Mouse (Mus musculus) forebrain, embryonic 14.5 days (tissue): ENCODE results near the gene Slc35g3. TPM values are rescaled to one million over a fixed set of nuclear protein-coding genes. Genes with fewer than 3 reads are reported as not detected.

Experiments used
- ATAC-seq: fragments of 200-750 bp; cut with Nextera tagmentation; 2 replicates; pipeline ENCODE4 v1.8.0; 2017; ENCODE audit warnings: mild to moderate bottlenecking, moderate library complexity
- DNase-seq: peaks from one replicate; pipeline ENCODE4 v3.0.0-alpha.2; 2015; ENCODE audit warnings: low spot score
- H3K27ac ChIP-seq: fragments of 300-500 bp; sonication (generic); 2 replicates; pipeline ENCODE4 v1.5.1; 2014; ENCODE audit warnings: low read depth, mild to moderate bottlenecking, control low read depth, low read length, moderate library complexity
- H3K27me3 ChIP-seq: fragments of 300-500 bp; sonication (generic); replicated peaks from 2 replicates; pipeline ENCODE4 v1.6.1; 2014; ENCODE audit warnings: low read length, control low read depth, mixed read lengths; ENCODE audit not compliant: control insufficient read depth, insufficient read depth
- H3K36me3 ChIP-seq: fragments of 300-500 bp; sonication (generic); 2 replicates; pipeline ENCODE4 v1.6.1; 2014; ENCODE audit warnings: low read length, control low read depth; ENCODE audit not compliant: control insufficient read depth, insufficient read depth
- H3K4me1 ChIP-seq: fragments of 300-500 bp; sonication (generic); 2 replicates; pipeline ENCODE4 v1.6.1; 2014; ENCODE audit warnings: antibody characterized with exemption, low read length, control low read depth; ENCODE audit not compliant: control insufficient read depth, insufficient read depth
- H3K4me2 ChIP-seq: fragments of 300-500 bp; sonication (generic); 2 replicates; pipeline ENCODE4 v1.6.1; 2014; ENCODE audit warnings: mild to moderate bottlenecking, control low read depth, low read length
- H3K4me3 ChIP-seq: fragments of 300-500 bp; sonication (generic); 2 replicates; pipeline ENCODE4 v1.5.1; 2014; ENCODE audit warnings: low read depth, low read length, control low read depth
- H3K9ac ChIP-seq: fragments of 300-500 bp; sonication (generic); 2 replicates; pipeline ENCODE4 v1.6.1; 2014; ENCODE audit warnings: mild to moderate bottlenecking, low read length, control low read depth, moderate library complexity
- H3K9me3 ChIP-seq: fragments of 300-500 bp; sonication (generic); replicated peaks from 2 replicates; pipeline ENCODE4 v1.6.1; 2016; ENCODE audit warnings: low read length, control low read depth, mixed read lengths; ENCODE audit not compliant: control insufficient read depth
- WGBS: fragments of 180-500 bp; shearing (Covaris S2); extraction: QIAGEN DNeasy Blood & Tissue Kit; methylation state at CpG from one replicate; pipeline ENCODE4 v1.1.7; 2014; 5-methylcytosine and 5-hydroxymethylcytosine counted together
- polyA plus RNA-seq: library from polyadenylated mRNA; unstranded; fragments of >200 nt; fragmentation: Nextera tagmentation; extraction: Ambion mirVana; gene quantifications from 2 replicates; pipeline ENCODE4 v1.2.1, GENCODE M21; 2014

The Slc35g3 gene
- polyA plus RNA-seq, 1 experiment from 2014 or later = 0.56 TPM

DNA sequence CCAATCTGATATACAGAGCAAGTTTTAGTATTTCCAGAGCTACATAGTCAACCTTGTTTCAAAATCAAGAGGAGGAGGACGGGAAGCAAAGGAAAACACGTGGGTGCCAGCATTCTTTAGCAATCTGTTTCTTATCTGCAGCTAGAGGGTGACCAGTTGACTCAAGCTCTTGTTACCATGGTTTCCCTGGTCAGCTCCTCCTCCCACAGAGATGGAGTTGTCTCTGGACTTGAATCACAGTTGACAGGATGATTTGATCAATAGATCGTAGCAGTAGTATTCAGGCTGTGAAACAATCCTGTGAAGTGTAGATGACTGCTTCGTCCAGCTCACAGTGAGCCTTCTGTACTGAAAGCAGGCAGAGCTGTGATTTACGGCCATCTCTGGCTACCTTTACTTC lies 45.8 kb downstream of the Slc35g3 start:
- no peaks in the 10 kb centered on the region for H3K4me1 ChIP-seq
- H3K9ac ChIP-seq = no peak overlapping the region
- 53% methylated on average over 5 of the region's 5 CpGs for WGBS
- H3K9me3 ChIP-seq = no peaks in the 10 kb centered on the region
- no peak for ATAC-seq
- no peak overlapping the region for H3K4me2 ChIP-seq
- no peak for DNase-seq
- H3K27me3 ChIP-seq = no peaks in the 10 kb centered on the region
- H3K27ac ChIP-seq = no peak overlapping the region
- no peaks in the 10 kb centered on the region for H3K36me3 ChIP-seq
- no peak overlapping the region for H3K4me3 ChIP-seq

DNA sequence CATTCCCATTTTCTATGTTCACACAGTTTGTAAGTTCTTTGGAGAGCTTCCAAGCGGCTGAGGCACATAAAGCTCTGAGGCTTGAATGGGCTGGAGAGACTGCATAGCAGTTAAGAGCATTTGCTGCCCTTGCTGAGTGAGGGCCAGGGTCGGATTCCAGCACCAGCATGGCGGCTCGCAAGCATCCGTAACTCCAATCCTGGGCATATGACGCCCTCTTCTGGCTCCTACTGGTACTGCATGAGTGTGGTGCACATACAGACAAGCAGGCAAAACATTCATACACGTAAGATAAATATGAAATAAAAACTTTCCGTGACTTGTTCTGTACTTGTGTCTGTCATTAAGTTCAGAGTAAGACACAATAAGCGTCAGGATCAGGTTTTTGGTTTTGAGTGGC lies 46.3 kb downstream of the Slc35g3 start:
- no peak overlapping the region for H3K4me3 ChIP-seq
- DNase-seq (no peak), ATAC-seq (no peak)
- H3K9ac ChIP-seq = no peak overlapping the region
- no peaks in the 10 kb centered on the region for H3K9me3 ChIP-seq
- 59% methylated on average over 9 of the region's 9 CpGs for WGBS
- no peak overlapping the region for H3K4me2 ChIP-seq
- H3K4me1 ChIP-seq = no peaks in the 10 kb centered on the region
- no peak overlapping the region for H3K27ac ChIP-seq
- no peaks in the 10 kb centered on the region for H3K27me3 ChIP-seq
- no peaks in the 10 kb centered on the region for H3K36me3 ChIP-seq

DNA sequence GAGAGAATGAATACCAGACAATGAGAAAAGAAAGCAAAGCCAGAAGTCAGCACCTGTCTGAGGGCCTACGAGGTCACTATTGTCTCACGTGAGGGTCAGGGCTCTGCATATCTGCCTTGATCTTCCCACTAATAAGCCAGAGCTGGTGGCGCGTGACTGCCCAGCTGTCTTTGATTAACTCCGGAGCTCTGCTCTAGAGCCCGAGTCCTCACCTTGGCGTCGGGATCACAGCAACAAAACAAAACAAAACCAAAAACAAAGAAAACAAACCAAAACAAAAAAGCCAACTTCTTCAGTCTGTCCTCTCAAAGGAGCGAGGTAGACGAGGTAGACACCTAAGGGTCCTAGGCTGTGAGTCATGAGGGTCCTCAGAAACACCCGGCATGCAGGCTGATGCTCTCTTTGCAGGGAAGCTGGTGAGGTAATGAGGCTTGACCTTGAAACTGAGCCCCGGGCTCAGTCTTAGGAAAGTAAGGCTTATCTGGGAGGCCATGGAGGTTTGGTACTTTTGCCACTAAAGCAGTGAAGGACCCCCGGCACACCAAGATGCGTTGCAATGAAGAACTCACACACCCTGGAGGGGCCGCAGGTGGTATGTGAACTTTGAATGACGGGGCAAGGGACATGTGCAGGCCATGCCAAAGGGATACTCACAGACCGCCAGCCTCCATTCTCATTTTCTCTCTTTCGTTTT lies 47.0 kb downstream of the Slc35g3 start:
- Histone ChIP-seq H3K4me3 (no peak overlapping the region), H3K9me3 (no peaks in the 10 kb centered on the region), H3K27me3 (no peaks in the 10 kb centered on the region), H3K4me2 (no peak overlapping the region), H3K4me1 (no peaks in the 10 kb centered on the region), H3K36me3 (no peaks in the 10 kb centered on the region), H3K27ac (no peak overlapping the region; the same call in 1 of the 2 replicates), H3K9ac (no peak overlapping the region)
- whole genome bisulfite sequencing = 80% methylated on average over 18 of the region's 18 CpGs
- DNase-seq = no peak
- ATAC-seq = no peak

DNA sequence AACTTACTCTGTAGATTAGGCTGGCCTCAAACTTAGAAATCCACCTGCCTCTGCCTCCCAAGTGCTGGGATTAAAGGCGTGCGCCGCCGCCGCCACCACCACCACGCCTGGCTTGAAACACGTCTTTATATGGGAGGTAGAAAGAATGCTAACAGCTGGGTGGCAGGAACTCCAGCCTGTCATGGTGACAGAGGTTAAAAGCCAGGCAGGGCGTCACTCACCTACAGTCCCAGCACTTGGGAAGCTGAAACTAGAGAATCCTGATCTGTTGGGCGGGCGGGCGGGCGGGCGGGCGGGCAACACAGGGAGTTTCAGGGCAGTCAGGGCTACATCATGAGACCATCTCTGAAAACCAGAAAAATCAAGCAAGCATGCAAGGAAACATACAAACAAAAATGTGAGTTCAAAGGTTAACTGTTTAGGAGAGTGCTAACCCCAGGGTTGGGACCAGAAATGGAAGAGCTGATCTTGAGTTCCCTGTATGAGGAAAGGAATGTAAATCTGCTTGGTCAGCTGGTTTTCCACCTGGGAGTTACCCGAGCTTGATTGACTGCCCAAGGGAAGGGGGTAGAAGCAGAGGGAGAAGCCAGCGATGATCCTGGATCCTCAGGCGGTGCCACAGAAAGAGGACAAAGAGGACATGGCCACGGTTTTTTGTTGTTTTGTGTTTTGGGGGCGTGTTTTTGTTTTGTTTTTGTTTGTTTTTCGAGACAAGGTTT lies 48.7 kb downstream of the Slc35g3 start:
- Histone ChIP-seq H3K27ac (no peak overlapping the region), H3K36me3 (no peaks in the 10 kb centered on the region), H3K4me1 (no peaks in the 10 kb centered on the region), H3K9ac (no peak overlapping the region), H3K4me2 (no peak overlapping the region), H3K9me3 (no peaks in the 10 kb centered on the region), H3K27me3 (no peaks in the 10 kb centered on the region), H3K4me3 (no peak overlapping the region)
- DNase-seq (no peak), ATAC-seq (no peak)
- WGBS = 89% methylated on average over 20 of the region's 20 CpGs

DNA sequence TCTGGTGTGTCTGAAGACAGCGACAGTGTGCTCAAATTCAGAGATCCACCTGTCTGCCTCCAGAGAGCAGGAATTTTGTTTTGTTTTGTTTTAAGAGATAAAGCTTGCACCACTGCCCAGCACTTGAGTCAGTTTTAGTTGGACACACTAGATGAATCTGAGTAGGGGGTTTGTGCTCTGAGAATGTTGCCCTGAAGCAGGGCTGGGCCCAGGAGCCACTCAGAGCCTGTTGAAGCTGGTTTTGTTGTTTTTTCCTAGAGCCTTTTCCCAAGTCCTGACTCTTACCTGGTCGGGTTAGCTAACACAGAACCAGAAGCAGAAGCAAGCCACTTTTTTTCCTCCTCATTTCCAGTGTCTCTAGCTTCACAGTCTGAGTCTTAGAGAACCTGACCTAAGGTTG lies 50.7 kb downstream of the Slc35g3 start:
- no peak overlapping the region for H3K4me2 ChIP-seq
- WGBS = 72% methylated on average over 2 of the region's 2 CpGs
- H3K27me3 ChIP-seq = no peaks in the 10 kb centered on the region
- 0 out of 2 replicates have a peak, but pooled peaks cover 2% of the 10 kb centered on the region for H3K4me1 ChIP-seq
- H3K36me3 ChIP-seq = no peaks in the 10 kb centered on the region
- no peak for DNase-seq
- H3K9ac ChIP-seq = no peak overlapping the region
- H3K27ac ChIP-seq = no peak overlapping the region
- no peak overlapping the region for H3K4me3 ChIP-seq
- ATAC-seq = no peak
- H3K9me3 ChIP-seq = no peaks in the 10 kb centered on the region

DNA sequence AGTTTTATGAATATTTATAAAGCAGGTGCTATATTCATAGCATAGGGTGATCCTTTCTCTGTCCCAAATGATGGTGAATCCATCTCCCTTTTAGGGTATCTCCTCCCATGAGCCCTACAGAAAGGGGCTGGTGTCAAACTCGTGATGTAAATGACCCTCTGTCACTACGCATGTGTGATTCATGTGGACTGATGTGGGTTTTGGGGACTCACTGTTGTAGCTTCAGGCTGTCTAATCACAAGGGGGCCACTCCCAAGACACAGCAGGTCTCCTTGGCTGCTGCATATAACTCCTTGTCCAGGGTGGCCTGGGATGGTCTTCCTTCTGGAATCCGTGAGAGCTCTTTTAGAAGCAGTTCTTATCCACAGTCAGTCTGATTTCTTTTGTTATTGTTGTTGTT lies 51.3 kb downstream of the Slc35g3 start:
- ATAC-seq = no peak
- DNase-seq = no peak
- WGBS = 75% methylated on average over 3 of the region's 3 CpGs

More for the DNA sequence above, 51.3 kb downstream of the Slc35g3 start:
- Histone ChIP-seq H3K27ac (no peak overlapping the region), H3K9me3 (no peaks in the 10 kb centered on the region), H3K4me1 (0 out of 2 replicates have a peak, but pooled peaks cover 2% of the 10 kb centered on the region), H3K4me2 (no peak overlapping the region), H3K9ac (no peak overlapping the region), H3K4me3 (no peak overlapping the region), H3K27me3 (no peaks in the 10 kb centered on the region), H3K36me3 (no peaks in the 10 kb centered on the region)

Other genes with a start within 250 kb of the Slc35g3 start
- 2.7 and 3.8 TPM in 2 replicates for gene Dnah2, start 212.9 kb downstream of the Slc35g3 start, polyA plus RNA-seq
- 38.6 and 48.2 TPM in 2 replicates for gene Efnb3, start 201.8 kb downstream of the Slc35g3 start, polyA plus RNA-seq
- gene Wrap53, start 181.7 kb downstream of the Slc35g3 start, polyA plus RNA-seq = 24.6 and 29.3 TPM in 2 replicates
- gene Trp53, start 181.6 kb downstream of the Slc35g3 start, polyA plus RNA-seq = 111 and 113 TPM in 2 replicates
- 22.0 and 31.5 TPM in 2 replicates for gene Atp1b2, start 156.0 kb downstream of the Slc35g3 start, polyA plus RNA-seq
- not detected in 2 replicates for gene Shbg, start 144.1 kb downstream of the Slc35g3 start, polyA plus RNA-seq
- 17.6 and 18.2 TPM in 2 replicates for gene Sat2, start 139.9 kb downstream of the Slc35g3 start, polyA plus RNA-seq
- gene Fxr2, start 129.0 kb downstream of the Slc35g3 start, polyA plus RNA-seq = 34.2 and 35.0 TPM in 2 replicates
- not detected in 2 replicates for gene Sox15, start 106.7 kb downstream of the Slc35g3 start, polyA plus RNA-seq
- 72.9 and 83.0 TPM in 2 replicates for gene Mpdu1, start 99.3 kb downstream of the Slc35g3 start, polyA plus RNA-seq
- 8.2 and 9.6 TPM in 2 replicates for gene Cd68, start 95.8 kb downstream of the Slc35g3 start, polyA plus RNA-seq
- 1,177 and 1,222 TPM in 2 replicates for gene Eif4a1, start 89.5 kb downstream of the Slc35g3 start, polyA plus RNA-seq
- 81.8 and 88.2 TPM in 2 replicates for gene Senp3, start 79.9 kb downstream of the Slc35g3 start, polyA plus RNA-seq
- 0.53 TPM in 1 of 2 replicates, not detected in the other for gene Tnfsf13, start 76.2 kb downstream of the Slc35g3 start, polyA plus RNA-seq
- gene Tnfsf12, start 66.1 kb downstream of the Slc35g3 start, polyA plus RNA-seq = 2.2 and 2.7 TPM in 2 replicates
- 1.5 and 1.6 TPM in 2 replicates for gene Tnfsfm13, start 65.9 kb downstream of the Slc35g3 start, polyA plus RNA-seq
- 21.1 and 21.3 TPM in 2 replicates for gene Polr2a, start 3.3 kb downstream of the Slc35g3 start, polyA plus RNA-seq
- 2.1 and 2.8 TPM in 2 replicates for gene Zbtb4, start 3.9 kb upstream of the Slc35g3 start, polyA plus RNA-seq
- 0.68 and 1.4 TPM in 2 replicates for gene Chrnb1, start 34.0 kb upstream of the Slc35g3 start, polyA plus RNA-seq
- gene Fgf11, start 39.9 kb upstream of the Slc35g3 start, polyA plus RNA-seq = 2.9 and 3.0 TPM in 2 replicates
- 0.15 and 0.52 TPM in 2 replicates for gene Tmem102, start 43.7 kb upstream of the Slc35g3 start, polyA plus RNA-seq
- not detected in 2 replicates for gene Gm39566, start 53.3 kb upstream of the Slc35g3 start, polyA plus RNA-seq
- gene Spem2, start 56.5 kb upstream of the Slc35g3 start, polyA plus RNA-seq = not detected in 2 replicates
- gene Spem1, start 60.2 kb upstream of the Slc35g3 start, polyA plus RNA-seq = 0.39 TPM in 1 of 2 replicates, not detected in the other
- gene Nlgn2, start 75.8 kb upstream of the Slc35g3 start, polyA plus RNA-seq = 15.7 and 18.4 TPM in 2 replicates
- 307 and 386 TPM in 2 replicates for gene Tmem256, start 76.5 kb upstream of the Slc35g3 start, polyA plus RNA-seq
- gene Plscr3, start 84.4 kb upstream of the Slc35g3 start, polyA plus RNA-seq = 44.3 and 49.0 TPM in 2 replicates
- gene Tnk1, start 96.8 kb upstream of the Slc35g3 start, polyA plus RNA-seq = 0.32 TPM in 1 of 2 replicates, not detected in the other
- not detected in 2 replicates for gene Tmem95, start 116.0 kb upstream of the Slc35g3 start, polyA plus RNA-seq
- 1.1 and 1.2 TPM in 2 replicates for gene Kctd11, start 119.4 kb upstream of the Slc35g3 start, polyA plus RNA-seq
- 0.10 and 0.17 TPM in 2 replicates for gene Acap1, start 133.6 kb upstream of the Slc35g3 start, polyA plus RNA-seq
- 15.0 and 18.6 TPM in 2 replicates for gene 2810408A11Rik, start 139.0 kb upstream of the Slc35g3 start, polyA plus RNA-seq
- gene Neurl4, start 139.1 kb upstream of the Slc35g3 start, polyA plus RNA-seq = 16.7 and 23.8 TPM in 2 replicates
- 62.9 and 67.8 TPM in 2 replicates for gene Gps2, start 151.9 kb upstream of the Slc35g3 start, polyA plus RNA-seq
- 1,251 and 1,277 TPM in 2 replicates for gene Eif5a, start 160.0 kb upstream of the Slc35g3 start, polyA plus RNA-seq
- 3.9 and 4.0 TPM in 2 replicates for gene Ybx2, start 173.8 kb upstream of the Slc35g3 start, polyA plus RNA-seq
- 5.5 and 6.7 TPM in 2 replicates for gene Slc2a4, start 186.2 kb upstream of the Slc35g3 start, polyA plus RNA-seq
- gene Cldn7, start 202.8 kb upstream of the Slc35g3 start, polyA plus RNA-seq = not detected in 2 replicates
- 24.0 and 26.1 TPM in 2 replicates for gene Ctdnep1, start 219.2 kb upstream of the Slc35g3 start, polyA plus RNA-seq
- 189 and 203 TPM in 2 replicates for gene Elp5, start 220.5 kb upstream of the Slc35g3 start, polyA plus RNA-seq
- gene Gabarap, start 229.2 kb upstream of the Slc35g3 start, polyA plus RNA-seq = 701 and 779 TPM in 2 replicates
- 49.4 and 49.6 TPM in 2 replicates for gene Phf23, start 233.8 kb upstream of the Slc35g3 start, polyA plus RNA-seq
- gene Dvl2, start 238.6 kb upstream of the Slc35g3 start, polyA plus RNA-seq = 19.7 and 25.7 TPM in 2 replicates